Mouse (Mus musculus): ENCODE measurements at regions not wholly inside any gene's neighbourhood (a gene's known extent, or its start where the extent isn't known, plus 50 kb on each side); places are given as distances from the start of the nearest gene placed in this dataset.

GRCm38 (mm10) chr19:22070246-22071030 lies 68.4 kb upstream of the Trpm3 start:
- TF ChIP-seq SRF (IDR thresholded peaks at IDR 0.05; ENCODE audit: control insufficient read depth, insufficient read length, low read depth): no peak
- TF ChIP-seq CEBPB (IDR thresholded peaks at IDR 0.05; ENCODE audit: insufficient read depth, poor library complexity, severe bottlenecking): no peak
- TF ChIP-seq POLR2A (IDR thresholded peaks at IDR 0.05; ENCODE audit: insufficient read length, low read depth): no peak
- TF ChIP-seq REST (IDR thresholded peaks at IDR 0.05; ENCODE audit: insufficient read depth, insufficient read length): no peak
- TF ChIP-seq E2F4 (IDR thresholded peaks at IDR 0.05; ENCODE audit: insufficient read depth): no peak
- no peak for TF ChIP-seq TCF3 (IDR thresholded peaks at IDR 0.05; ENCODE audit: insufficient read length, low read depth)
- no peak for TF ChIP-seq USF1 (IDR thresholded peaks at IDR 0.05; ENCODE audit: low read depth)
- no peak for TF ChIP-seq TCF12 (IDR thresholded peaks at IDR 0.05; ENCODE audit: insufficient read depth, poor library complexity, severe bottlenecking)
- no peak for TF ChIP-seq MYOG (IDR thresholded peaks at IDR 0.05; ENCODE audit: control insufficient read depth in 1 of 3, insufficient read depth in 1 of 3, insufficient read length in 2 of 3, low read depth in 2 of 3)
- TF ChIP-seq POLR2AphosphoS2 (IDR thresholded peaks at IDR 0.05; ENCODE audit: insufficient read length, low read depth): no peak
